Mouse (Mus musculus): ENCODE measurements around the gene Adat1. TPM values are rescaled to one million over a fixed set of nuclear protein-coding genes. Genes with fewer than 3 reads are reported as not detected.
A peak's percentile ranks its signal among the peaks of the same experiment; 100 is the strongest.

The Adat1 gene
- polyA plus RNA-seq, 1 experiment from 2014 or later, result 17.8 TPM

DNA sequence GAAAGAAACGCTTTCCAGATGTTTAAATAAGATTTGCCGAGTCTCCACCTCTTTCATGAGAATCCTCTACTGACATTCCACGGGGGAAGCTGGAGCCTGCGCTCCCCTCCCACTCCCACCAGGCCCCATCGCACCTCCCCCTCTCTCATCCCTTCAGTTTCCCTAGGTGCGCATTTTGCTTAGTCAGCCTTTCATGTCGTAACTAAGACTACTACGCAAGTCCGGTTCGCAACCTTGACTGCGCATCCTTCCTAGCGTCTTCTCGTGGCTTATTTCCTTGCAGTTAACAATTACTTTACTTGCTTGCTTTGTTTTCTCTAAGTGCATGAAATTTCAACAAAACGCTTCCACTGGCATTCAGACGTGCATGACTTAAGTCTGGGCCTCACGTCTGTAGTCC, 60.4 kb downstream of the Adat1 start:
- Histone ChIP-seq H3K36me3 (ENCODE audit: control insufficient read depth, insufficient read depth, low read length) (no peaks in the 10 kb centered on the region), H3K9me3 (ENCODE audit: control insufficient read depth, low read length) (no peaks in the 10 kb centered on the region), H3K27ac (ENCODE audit: low read depth, low read length) (no peak overlapping the region), H3K4me2 (no peak overlapping the region), H3K27me3 (replicated peaks; ENCODE audit: control insufficient read depth, insufficient read depth, low read length) (no peaks in the 10 kb centered on the region), H3K4me3 (ENCODE audit: low read depth, low read length) (no peak overlapping the region), H3K9ac (ENCODE audit: low read depth, low read length) (no peak overlapping the region), H3K4me1 (replicated peaks; ENCODE audit: control insufficient read depth, insufficient read depth, low read length) (peaks cover 17% of the 10 kb centered on the region)
- DNase-seq (ENCODE audit: low spot score) (no peak), ATAC-seq (replicated peaks; ENCODE audit: low FRiP score) (no peak)
- 83% methylated on average over 16 of the region's 16 CpGs for WGBS

GRCm38 (mm10) chr8:111929648-111930344, 62.3 kb downstream of the Adat1 start:
- Histone ChIP-seq H3K4me3 (ENCODE audit: low read depth, low read length) (no peak overlapping the region), H3K9me3 (ENCODE audit: control insufficient read depth, low read length) (no peaks in the 10 kb centered on the region), H3K4me1 (replicated peaks; ENCODE audit: control insufficient read depth, insufficient read depth, low read length) (peaks cover 24% of the 10 kb centered on the region), H3K4me2 (peak overlapping the region; percentile 45), H3K27me3 (replicated peaks; ENCODE audit: control insufficient read depth, insufficient read depth, low read length) (no peaks in the 10 kb centered on the region), H3K27ac (ENCODE audit: low read depth, low read length) (peak overlapping the region; percentile 66), H3K9ac (ENCODE audit: low read depth, low read length) (peak overlapping the region; percentile 35), H3K36me3 (ENCODE audit: control insufficient read depth, insufficient read depth, low read length) (no peaks in the 10 kb centered on the region)
- WGBS, result 26% methylated on average over 8 of the region's 8 CpGs
- DNase-seq (ENCODE audit: low spot score) (no peak), ATAC-seq (replicated peaks; ENCODE audit: low FRiP score) (peak; percentile 83)

DNA sequence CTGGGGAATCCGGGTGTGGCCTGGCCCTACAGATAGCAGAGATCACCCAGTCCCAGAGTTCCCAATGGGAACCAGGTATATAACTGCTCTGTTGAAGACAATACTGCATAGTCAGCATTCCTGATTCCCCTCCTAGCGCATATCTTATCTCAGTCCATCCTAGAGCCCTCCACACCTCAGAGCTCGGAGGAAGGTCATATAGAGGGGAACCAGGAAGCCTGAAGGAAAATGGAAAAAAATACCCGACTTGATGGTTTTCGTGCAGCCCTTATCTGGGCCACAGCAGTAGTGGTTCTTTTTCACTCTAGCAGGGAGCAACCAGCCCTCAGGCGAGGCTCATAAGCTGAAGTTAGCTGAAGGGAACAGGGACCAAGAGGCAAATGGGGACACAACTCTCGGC, 67.1 kb downstream of the Adat1 start:
- WGBS, result 35% methylated on average over 7 of the region's 7 CpGs
- H3K9ac ChIP-seq (ENCODE audit: low read depth, low read length), result no peak overlapping the region
- ATAC-seq (replicated peaks; ENCODE audit: low FRiP score), result no peak
- no peaks in the 10 kb centered on the region for H3K27me3 ChIP-seq (replicated peaks; ENCODE audit: control insufficient read depth, insufficient read depth, low read length)
- no peaks in the 10 kb centered on the region for H3K9me3 ChIP-seq (ENCODE audit: control insufficient read depth, low read length)
- H3K27ac ChIP-seq (ENCODE audit: low read depth, low read length), result no peak overlapping the region
- H3K4me2 ChIP-seq, result peak overlapping the region; percentile 4; the same call in 1 of the 2 replicates
- H3K4me1 ChIP-seq (replicated peaks; ENCODE audit: control insufficient read depth, insufficient read depth, low read length), result peaks cover 12% of the 10 kb centered on the region
- DNase-seq (ENCODE audit: low spot score), result no peak
- H3K36me3 ChIP-seq (ENCODE audit: control insufficient read depth, insufficient read depth, low read length), result no peaks in the 10 kb centered on the region
- no peak overlapping the region for H3K4me3 ChIP-seq (ENCODE audit: low read depth, low read length)

GRCm38 (mm10) chr8:111923383-111923804, 68.7 kb downstream of the Adat1 start:
- H3K27me3 ChIP-seq (replicated peaks; ENCODE audit: control insufficient read depth, insufficient read depth, low read length), result no peaks in the 10 kb centered on the region
- no peak overlapping the region for H3K4me3 ChIP-seq (ENCODE audit: low read depth, low read length)
- H3K9me3 ChIP-seq (ENCODE audit: control insufficient read depth, low read length), result no peaks in the 10 kb centered on the region
- no peak for DNase-seq (ENCODE audit: low spot score)
- no peak overlapping the region for H3K9ac ChIP-seq (ENCODE audit: low read depth, low read length)
- no peak overlapping the region for H3K4me2 ChIP-seq
- no peaks in the 10 kb centered on the region for H3K36me3 ChIP-seq (ENCODE audit: control insufficient read depth, insufficient read depth, low read length)
- WGBS, result 28% methylated on average over 10 of the region's 10 CpGs
- 0 out of 2 replicates have a peak, but pooled peaks have one; percentile 37 for ATAC-seq (replicated peaks; ENCODE audit: low FRiP score)
- H3K27ac ChIP-seq (ENCODE audit: low read depth, low read length), result no peak overlapping the region
- peaks cover 7% of the 10 kb centered on the region for H3K4me1 ChIP-seq (replicated peaks; ENCODE audit: control insufficient read depth, insufficient read depth, low read length)

- no peak overlapping the region for H3K4me3 ChIP-seq (ENCODE audit: low read depth, low read length)
- 72% methylated on average over 4 of the region's 4 CpGs for WGBS
- ATAC-seq (replicated peaks; ENCODE audit: low FRiP score), result no peak
- H3K27me3 ChIP-seq (replicated peaks; ENCODE audit: control insufficient read depth, insufficient read depth, low read length), result no peaks in the 10 kb centered on the region
- no peak for DNase-seq (ENCODE audit: low spot score)
- no peak overlapping the region for H3K4me2 ChIP-seq
- H3K9ac ChIP-seq (ENCODE audit: low read depth, low read length), result no peak overlapping the region
- no peak overlapping the region for H3K27ac ChIP-seq (ENCODE audit: low read depth, low read length)
- peaks cover 7% of the 10 kb centered on the region for H3K4me1 ChIP-seq (replicated peaks; ENCODE audit: control insufficient read depth, insufficient read depth, low read length)
- no peaks in the 10 kb centered on the region for H3K36me3 ChIP-seq (ENCODE audit: control insufficient read depth, insufficient read depth, low read length)
- no peaks in the 10 kb centered on the region for H3K9me3 ChIP-seq (ENCODE audit: control insufficient read depth, low read length)
These were observed 71.1 kb downstream of the Adat1 start for GRCm38 (mm10) chr8:111920971-111921370.

DNA sequence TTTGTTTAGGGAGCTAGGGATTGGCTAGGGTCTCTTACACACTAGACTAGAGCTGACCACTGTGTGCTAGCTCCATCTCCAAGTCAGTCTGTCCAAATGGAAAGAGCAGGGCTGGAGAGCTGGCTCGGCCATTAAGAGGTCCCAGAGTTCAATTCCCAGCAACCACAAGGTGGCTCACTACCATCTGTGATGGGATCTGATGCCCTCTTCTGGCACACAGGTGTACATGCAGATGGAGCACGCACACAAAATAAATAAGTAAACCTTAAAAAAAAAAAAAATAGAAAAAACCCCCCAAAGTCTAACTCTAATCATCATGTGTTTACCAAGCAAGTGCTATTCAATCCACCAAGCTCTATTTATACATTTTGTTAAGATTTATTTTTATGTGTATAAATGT, 72.4 kb downstream of the Adat1 start:
- no peaks in the 10 kb centered on the region for H3K27me3 ChIP-seq (replicated peaks; ENCODE audit: control insufficient read depth, insufficient read depth, low read length)
- H3K36me3 ChIP-seq (ENCODE audit: control insufficient read depth, insufficient read depth, low read length), result no peaks in the 10 kb centered on the region
- DNase-seq (ENCODE audit: low spot score) (no peak), ATAC-seq (replicated peaks; ENCODE audit: low FRiP score) (no peak)
- H3K4me3 ChIP-seq (ENCODE audit: low read depth, low read length), result no peak overlapping the region
- H3K27ac ChIP-seq (ENCODE audit: low read depth, low read length), result no peak overlapping the region
- no peak overlapping the region for H3K4me2 ChIP-seq
- H3K9me3 ChIP-seq (ENCODE audit: control insufficient read depth, low read length), result no peaks in the 10 kb centered on the region
- no peak overlapping the region for H3K9ac ChIP-seq (ENCODE audit: low read depth, low read length)
- H3K4me1 ChIP-seq (replicated peaks; ENCODE audit: control insufficient read depth, insufficient read depth, low read length), result no peaks in the 10 kb centered on the region
- 75% methylated on average over 2 of the region's 2 CpGs for WGBS

Other genes with a start within 250 kb of the Adat1 start
- 26.1 and 27.8 TPM in 2 replicates for gene Bcar1, start 248.5 kb downstream of the Adat1 start, polyA plus RNA-seq (2014; fragmentation: Nextera tagmentation; extraction: Ambion mirVana)
- gene Cfdp1, start 138.0 kb downstream of the Adat1 start, polyA plus RNA-seq (2014; fragmentation: Nextera tagmentation; extraction: Ambion mirVana), result 218 and 234 TPM in 2 replicates
- gene Tmem170, start 115.6 kb downstream of the Adat1 start, polyA plus RNA-seq (2014; fragmentation: Nextera tagmentation; extraction: Ambion mirVana), result 8.0 and 8.4 TPM in 2 replicates
- gene Chst5, start 81.9 kb downstream of the Adat1 start, polyA plus RNA-seq (2014; fragmentation: Nextera tagmentation; extraction: Ambion mirVana), result 0.35 and 0.41 TPM in 2 replicates
- gene Tmem231, start 58.4 kb downstream of the Adat1 start, polyA plus RNA-seq (2014; fragmentation: Nextera tagmentation; extraction: Ambion mirVana), result 6.7 and 6.8 TPM in 2 replicates
- gene Gabarapl2, start 51.6 kb downstream of the Adat1 start, polyA plus RNA-seq (2014; fragmentation: Nextera tagmentation; extraction: Ambion mirVana), result 136 and 141 TPM in 2 replicates
- 261 and 283 TPM in 2 replicates for gene Kars, start 19.0 kb upstream of the Adat1 start, polyA plus RNA-seq (2014; fragmentation: Nextera tagmentation; extraction: Ambion mirVana)
- 15.2 and 17.3 TPM in 2 replicates for gene Terf2ip, start 19.1 kb upstream of the Adat1 start, polyA plus RNA-seq (2014; fragmentation: Nextera tagmentation; extraction: Ambion mirVana)
- 1.0 and 1.1 TPM in 2 replicates for gene Gm6793, start 22.7 kb upstream of the Adat1 start, polyA plus RNA-seq (2014; fragmentation: Nextera tagmentation; extraction: Ambion mirVana)

Data from liver, embryonic 11.5 days (tissue).